Mouse (Mus musculus) hematopoietic stem cell, adult 5-6 weeks (primary cell): ENCODE data around the gene Ercc6l. TPM values are rescaled to one million over a fixed set of nuclear protein-coding genes. Genes with fewer than 3 reads are reported as not detected.
"Not testable (repeated sequence)": the region's sequence is repeated elsewhere in the genome, so short reads cannot be mapped to it uniquely, and the experiment has no call there.

Experiments
- ATAC-seq, 2 experiments: fragments of 125-278 bp in 1 of 2; replicated peaks in 1 of 2; 2 replicates each; pipeline ENCODE4 v1.8.0; 2016 to 2017; ENCODE audit warnings: inconsistent platforms in 2 of 2, mild to moderate bottlenecking in 2 of 2, moderate number of reproducible peaks in 2 of 2, low read depth in 1 of 2, moderate TSS enrichment in 1 of 2; ENCODE audit not compliant: low FRiP score in 2 of 2, poor library complexity in 2 of 2, severe bottlenecking in 2 of 2, insufficient read depth in 1 of 2, low TSS enrichment in 1 of 2
- total RNA-seq: library from RNA; stranded (forward); fragments of 172-1452, 232-1000 nt; gene quantifications from 2 replicates; pipeline ENCODE4 v1.2.3, GENCODE M21; 2017

The Ercc6l gene
- total RNA-seq, 1 experiment from 2014 or later: 25.4 TPM

DNA sequence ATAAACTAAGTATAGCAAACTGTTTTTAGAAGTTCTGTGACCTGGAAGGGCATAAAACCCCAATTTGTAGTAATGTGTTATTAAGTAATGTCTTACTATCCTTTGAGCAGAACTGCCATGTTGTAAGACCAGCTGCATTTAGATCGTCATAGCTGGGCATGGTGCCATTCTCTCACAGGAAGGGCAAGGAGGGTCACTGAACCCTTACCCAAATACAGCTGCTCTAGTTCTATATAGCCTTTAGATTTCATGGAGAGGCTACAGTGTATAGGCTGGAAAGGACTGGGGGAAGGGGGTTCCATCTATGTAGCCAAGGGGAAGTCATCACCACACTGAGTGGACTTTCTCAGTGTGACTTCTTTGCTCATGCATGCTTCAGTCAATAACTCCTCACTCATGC, 15.7 kb downstream of the Ercc6l start:
- no peak for ATAC-seq

DNA sequence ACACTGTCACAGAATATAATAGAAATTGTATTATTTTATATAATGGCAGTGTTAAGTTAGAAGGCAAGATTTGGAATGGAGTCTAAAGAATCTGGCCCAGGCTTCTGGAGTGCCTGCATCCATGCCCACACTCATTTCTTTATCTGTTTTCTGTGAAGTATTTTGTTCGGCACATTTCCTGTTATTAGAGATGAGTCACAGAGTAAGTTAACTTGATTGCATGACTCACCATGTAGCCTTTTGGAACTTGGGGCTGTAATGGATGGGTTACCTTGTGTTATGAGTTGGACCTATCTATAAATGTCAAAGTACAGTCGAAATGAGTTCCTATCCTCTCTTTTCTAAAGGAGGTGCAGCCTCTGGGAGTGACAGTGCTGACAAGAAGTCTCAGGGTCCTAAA, 35.6 kb downstream of the Ercc6l start:
- ATAC-seq: no peak

DNA sequence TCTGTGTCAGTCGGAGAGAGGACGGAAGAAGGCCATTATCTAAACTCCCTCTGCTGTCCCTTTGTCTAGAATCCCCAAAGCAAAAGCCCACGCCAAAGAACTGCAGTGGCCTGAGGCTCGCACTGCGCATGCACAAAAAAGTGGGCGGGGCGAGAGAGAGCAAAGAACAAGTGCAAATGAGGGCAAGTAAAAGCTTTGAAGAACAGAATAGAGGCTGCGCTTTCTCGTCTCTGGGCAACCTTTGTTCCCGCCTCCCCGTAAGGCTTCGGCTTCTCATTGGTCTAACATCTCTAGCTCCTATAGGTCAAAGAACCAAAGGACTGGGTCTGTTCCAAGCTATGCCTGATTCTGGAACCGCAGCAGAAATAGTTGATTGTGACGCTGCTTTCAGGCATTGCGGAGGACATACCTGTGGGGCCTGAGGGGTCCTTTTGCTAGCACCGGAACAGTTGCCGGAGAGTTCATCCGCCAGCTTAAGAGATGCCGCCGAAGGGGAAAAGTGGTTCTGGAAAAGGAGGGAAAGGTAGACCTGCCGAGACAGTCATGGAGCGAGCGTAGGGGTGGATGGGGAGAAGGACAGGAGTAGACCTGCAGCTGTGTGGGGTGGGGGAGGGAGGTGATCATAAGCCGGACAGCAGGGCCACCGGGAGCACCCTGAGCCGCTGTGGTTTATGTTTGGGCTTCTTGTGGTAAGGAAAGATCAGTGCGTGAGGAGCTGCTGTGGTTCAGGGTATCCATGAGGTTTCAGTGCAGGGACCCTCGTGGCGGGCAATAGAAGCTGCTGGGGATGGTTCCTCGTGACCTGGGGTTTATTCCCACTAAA, 37.6 kb downstream of the Ercc6l start, which contains the start of gene Pin4:
Pin4 (plus strand) TSS at position 406 of the 823 bp plus-strand sequence.
- ATAC-seq: peak; percentile 99

DNA sequence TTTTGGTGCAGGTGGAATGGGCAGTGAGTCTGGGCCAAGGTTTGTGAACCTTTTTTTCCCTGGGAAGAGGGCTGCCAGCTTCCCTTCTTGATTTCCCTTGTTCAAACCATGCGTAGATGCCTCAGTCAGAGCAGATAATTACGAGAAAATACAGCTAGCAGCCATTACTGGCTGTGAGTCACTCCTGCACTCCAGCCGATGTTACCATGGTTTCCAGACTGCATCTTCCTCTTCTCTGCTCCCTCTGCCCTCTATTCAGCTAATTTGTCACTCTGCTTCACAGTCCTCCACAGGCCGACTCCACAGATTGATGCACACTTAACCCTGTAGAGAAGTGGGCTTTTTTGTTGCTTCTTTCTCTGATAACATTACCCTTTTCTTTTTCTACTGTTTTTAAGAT, 41.2 kb downstream of the Ercc6l start:
- ATAC-seq: no peak

DNA sequence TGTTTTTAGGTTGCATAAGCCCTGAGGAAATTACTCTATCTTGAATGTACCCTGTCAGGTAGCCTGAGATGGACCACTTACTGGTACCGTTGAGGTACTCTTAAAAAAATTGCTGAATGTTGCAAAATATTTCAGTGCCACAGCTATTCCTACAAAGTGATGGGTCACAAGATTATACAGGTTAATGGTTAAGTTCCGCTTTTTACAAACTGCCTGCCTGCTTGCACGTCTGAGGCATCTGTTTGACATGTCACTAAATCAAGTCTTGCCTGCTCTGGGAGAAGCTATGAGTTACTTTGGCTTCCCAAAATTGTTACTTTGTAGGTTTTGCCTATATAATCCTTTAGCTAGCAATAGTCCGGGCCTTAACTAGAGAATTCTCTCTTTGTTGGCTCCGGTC, 47.5 kb downstream of the Ercc6l start:
- ATAC-seq: not testable (repeated sequence)

DNA sequence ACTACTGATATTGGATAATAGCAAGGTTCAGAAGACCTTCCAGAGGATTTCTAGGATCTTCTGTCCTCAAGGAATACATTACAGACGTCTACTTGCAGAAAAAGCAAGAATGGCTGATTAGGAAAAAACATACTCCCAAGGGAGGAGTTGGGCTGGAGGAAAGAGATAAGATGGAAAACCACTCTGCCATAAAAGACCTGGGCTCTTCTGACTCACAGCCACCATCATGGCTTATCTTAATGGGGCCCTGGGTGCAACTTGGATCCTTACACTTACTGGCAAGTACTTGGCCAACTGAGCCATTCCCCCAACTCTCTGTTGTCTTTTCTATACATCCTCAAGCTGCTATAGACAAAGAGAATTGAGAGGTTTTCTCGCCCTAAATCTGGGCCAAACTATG, 53.1 kb downstream of the Ercc6l start:
- ATAC-seq: not testable (repeated sequence)

DNA sequence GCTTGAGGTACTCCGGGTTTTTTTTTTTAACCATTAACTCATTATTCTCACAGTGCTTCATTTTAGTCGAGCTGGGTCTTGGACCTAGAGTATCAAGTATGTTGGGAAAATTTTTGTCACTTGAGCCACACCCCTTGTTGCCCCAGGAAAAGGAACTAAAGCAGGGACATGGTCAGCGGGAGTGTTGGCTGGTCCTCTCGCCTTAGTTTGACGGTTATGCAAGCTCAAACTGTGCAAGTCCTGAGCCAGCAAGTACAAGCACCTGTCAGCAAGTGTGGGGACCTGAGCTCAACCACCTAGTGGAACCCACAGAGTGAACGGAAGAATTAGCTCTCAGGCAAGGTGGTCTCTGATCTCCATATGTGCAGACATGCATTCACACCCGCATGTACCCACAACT, 55.0 kb downstream of the Ercc6l start:
- no peak for ATAC-seq

DNA sequence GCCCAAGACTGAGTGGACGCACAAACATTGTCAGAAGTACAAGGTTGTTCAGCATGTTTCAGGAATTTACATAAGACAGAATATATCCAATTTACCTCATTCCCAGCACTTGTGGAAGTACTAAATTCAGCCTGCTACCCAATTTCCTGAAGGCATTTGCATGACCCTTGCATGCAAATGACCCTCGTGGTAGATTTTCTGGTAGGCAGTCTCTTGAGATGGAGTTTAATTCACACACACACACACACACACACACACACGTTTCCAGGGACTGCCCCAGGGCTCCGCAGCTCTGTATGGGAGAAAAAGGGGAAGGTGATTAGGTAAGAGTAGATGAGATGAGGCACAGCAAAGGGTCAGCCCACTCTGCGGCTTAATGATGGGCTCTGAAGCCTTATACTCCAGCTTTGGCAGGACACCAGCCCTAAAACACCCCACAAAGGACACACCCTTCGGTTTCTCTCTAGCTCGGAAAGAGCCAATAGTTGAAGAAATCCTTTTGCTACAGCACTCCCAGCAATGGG, 62.4 kb downstream of the Ercc6l start:
- ATAC-seq: peak; percentile 37 to 81; a peak in 1 of 4 replicates

Other genes starting within 250 kb of the Ercc6l start
- gene Rtl5, start 85.8 kb downstream of the Ercc6l start, total RNA-seq: 9.9 and 20.5 TPM in 2 replicates
- 69.6 and 107 TPM in 2 replicates for gene Pin4, start 37.6 kb downstream of the Ercc6l start, total RNA-seq
- 2,347 and 3,840 TPM in 2 replicates for gene Rps4x, start 32.3 kb upstream of the Ercc6l start, total RNA-seq
- not detected in 2 replicates for gene Cited1, start 95.1 kb upstream of the Ercc6l start, total RNA-seq